Mouse (Mus musculus): Measurements from ENCODE around the gene Dync1li1. TPM values are rescaled to one million over a fixed set of nuclear protein-coding genes. Genes with fewer than 3 reads are reported as not detected.

Gene Dync1li1
- polyA plus RNA-seq, 1 experiment from 2014 or later, result 84.0 TPM

- no peak overlapping the region for H3K4me2 ChIP-seq (ENCODE audit: low read depth, low read length, severe bottlenecking)
- no peaks in the 10 kb centered on the region for H3K27me3 ChIP-seq (ENCODE audit: control insufficient read depth, insufficient read depth, low read length)
- no peak overlapping the region for H3K27ac ChIP-seq (ENCODE audit: low read depth, low read length)
- H3K4me3 ChIP-seq (ENCODE audit: low read depth, low read length), result no peak overlapping the region
- H3K36me3 ChIP-seq (ENCODE audit: control insufficient read depth, insufficient read depth, low read length), result no peaks in the 10 kb centered on the region; the same call in 1 of the 2 replicates
- WGBS, result 84% methylated on average over 4 of the region's 4 CpGs
- ATAC-seq (replicated peaks; ENCODE audit: low FRiP score), result no peak
- no peaks in the 10 kb centered on the region for H3K9me3 ChIP-seq (ENCODE audit: control insufficient read depth, low read length)
- H3K9ac ChIP-seq (ENCODE audit: low read length), result no peak overlapping the region
- H3K4me1 ChIP-seq (replicated peaks; ENCODE audit: control insufficient read depth, insufficient read depth, low read length), result no peaks in the 10 kb centered on the region
- no peak for DNase-seq (ENCODE audit: low spot score)
These were observed 56.6 kb downstream of the Dync1li1 start for GRCm38 (mm10) chr9:114745163-114745562.

GRCm38 (mm10) chr9:114745654-114746053 is 57.1 kb downstream of the Dync1li1 start:
- Histone ChIP-seq H3K9ac (ENCODE audit: low read length) (no peak overlapping the region), H3K9me3 (ENCODE audit: control insufficient read depth, low read length) (no peaks in the 10 kb centered on the region), H3K27me3 (ENCODE audit: control insufficient read depth, insufficient read depth, low read length) (no peaks in the 10 kb centered on the region), H3K4me3 (ENCODE audit: low read depth, low read length) (no peak overlapping the region), H3K27ac (ENCODE audit: low read depth, low read length) (no peak overlapping the region), H3K4me2 (ENCODE audit: low read depth, low read length, severe bottlenecking) (no peak overlapping the region), H3K36me3 (ENCODE audit: control insufficient read depth, insufficient read depth, low read length) (no peaks in the 10 kb centered on the region; the same call in 1 of the 2 replicates), H3K4me1 (replicated peaks; ENCODE audit: control insufficient read depth, insufficient read depth, low read length) (no peaks in the 10 kb centered on the region)
- ATAC-seq (replicated peaks; ENCODE audit: low FRiP score) (no peak), DNase-seq (ENCODE audit: low spot score) (no peak)
- WGBS, result 82% methylated on average over 4 of the region's 4 CpGs

GRCm38 (mm10) chr9:114747012-114747411 is 58.4 kb downstream of the Dync1li1 start:
- H3K27me3 ChIP-seq (ENCODE audit: control insufficient read depth, insufficient read depth, low read length), result no peaks in the 10 kb centered on the region
- no peak overlapping the region for H3K27ac ChIP-seq (ENCODE audit: low read depth, low read length)
- no peaks in the 10 kb centered on the region for H3K9me3 ChIP-seq (ENCODE audit: control insufficient read depth, low read length)
- H3K9ac ChIP-seq (ENCODE audit: low read length), result no peak overlapping the region
- H3K4me2 ChIP-seq (ENCODE audit: low read depth, low read length, severe bottlenecking), result no peak overlapping the region
- no peaks in the 10 kb centered on the region; the same call in 1 of the 2 replicates for H3K36me3 ChIP-seq (ENCODE audit: control insufficient read depth, insufficient read depth, low read length)
- WGBS, result 87% methylated on average over 10 of the region's 10 CpGs
- H3K4me3 ChIP-seq (ENCODE audit: low read depth, low read length), result no peak overlapping the region
- DNase-seq (ENCODE audit: low spot score) (no peak), ATAC-seq (replicated peaks; ENCODE audit: low FRiP score) (no peak)
- H3K4me1 ChIP-seq (replicated peaks; ENCODE audit: control insufficient read depth, insufficient read depth, low read length), result no peaks in the 10 kb centered on the region

DNA sequence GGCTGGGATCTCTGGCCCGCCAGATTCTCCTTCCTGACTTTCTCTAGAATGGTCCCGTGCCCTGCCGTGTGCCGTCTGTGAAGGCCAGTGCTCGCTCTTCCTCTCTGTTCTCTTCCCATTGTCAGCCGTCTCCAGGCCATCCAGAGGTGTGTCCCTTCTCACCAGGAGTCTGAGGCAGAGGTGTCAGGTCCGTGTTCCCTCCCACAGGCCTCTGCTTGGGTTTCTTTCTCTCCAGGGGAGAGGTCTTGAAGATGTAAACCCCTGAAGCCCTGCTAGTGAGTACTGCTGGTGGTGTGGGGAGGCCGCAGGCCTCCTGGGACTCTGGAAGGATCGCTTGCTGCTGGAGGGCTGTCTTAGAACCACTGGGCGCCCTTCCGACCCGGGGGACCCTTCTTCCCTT is 58.9 kb downstream of the Dync1li1 start:
- Histone ChIP-seq H3K36me3 (ENCODE audit: control insufficient read depth, insufficient read depth, low read length) (no peaks in the 10 kb centered on the region; the same call in 1 of the 2 replicates), H3K9ac (ENCODE audit: low read length) (no peak overlapping the region), H3K4me2 (ENCODE audit: low read depth, low read length, severe bottlenecking) (no peak overlapping the region), H3K4me1 (replicated peaks; ENCODE audit: control insufficient read depth, insufficient read depth, low read length) (no peaks in the 10 kb centered on the region), H3K27me3 (ENCODE audit: control insufficient read depth, insufficient read depth, low read length) (no peaks in the 10 kb centered on the region), H3K9me3 (ENCODE audit: control insufficient read depth, low read length) (no peaks in the 10 kb centered on the region), H3K27ac (ENCODE audit: low read depth, low read length) (no peak overlapping the region), H3K4me3 (ENCODE audit: low read depth, low read length) (no peak overlapping the region)
- WGBS, result 90% methylated on average over 12 of the region's 12 CpGs
- ATAC-seq (replicated peaks; ENCODE audit: low FRiP score) (no peak), DNase-seq (ENCODE audit: low spot score) (no peak)

DNA sequence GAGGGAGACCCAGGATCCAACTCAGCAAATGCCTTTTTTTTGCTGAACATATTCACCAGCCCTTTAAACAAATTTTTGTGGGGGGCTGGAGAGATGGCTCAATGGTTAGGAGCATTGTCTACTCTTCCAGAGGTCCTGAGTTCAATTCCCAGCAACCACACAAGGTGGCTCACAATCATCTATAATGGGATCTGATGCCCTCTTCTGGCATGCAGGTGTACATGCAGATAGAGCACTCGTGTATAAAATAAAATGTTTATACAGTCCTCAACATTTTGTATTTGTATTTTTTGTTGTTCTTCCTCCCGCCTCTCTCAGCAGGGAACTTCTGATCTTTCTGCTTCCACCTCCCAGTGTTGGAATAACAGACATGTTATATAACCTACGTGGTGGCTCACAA is 63.0 kb downstream of the Dync1li1 start:
- ATAC-seq (replicated peaks; ENCODE audit: low FRiP score) (no peak), DNase-seq (ENCODE audit: low spot score) (no peak)
- Histone ChIP-seq H3K36me3 (ENCODE audit: control insufficient read depth, insufficient read depth, low read length) (no peaks in the 10 kb centered on the region; the same call in 1 of the 2 replicates), H3K9me3 (ENCODE audit: control insufficient read depth, low read length) (no peaks in the 10 kb centered on the region), H3K4me2 (ENCODE audit: low read depth, low read length, severe bottlenecking) (no peak overlapping the region), H3K4me3 (ENCODE audit: low read depth, low read length) (no peak overlapping the region), H3K27ac (ENCODE audit: low read depth, low read length) (no peak overlapping the region), H3K9ac (ENCODE audit: low read length) (no peak overlapping the region), H3K27me3 (ENCODE audit: control insufficient read depth, insufficient read depth, low read length) (no peaks in the 10 kb centered on the region), H3K4me1 (replicated peaks; ENCODE audit: control insufficient read depth, insufficient read depth, low read length) (no peaks in the 10 kb centered on the region)
- 84% methylated on average over 3 of the region's 3 CpGs for WGBS

DNA sequence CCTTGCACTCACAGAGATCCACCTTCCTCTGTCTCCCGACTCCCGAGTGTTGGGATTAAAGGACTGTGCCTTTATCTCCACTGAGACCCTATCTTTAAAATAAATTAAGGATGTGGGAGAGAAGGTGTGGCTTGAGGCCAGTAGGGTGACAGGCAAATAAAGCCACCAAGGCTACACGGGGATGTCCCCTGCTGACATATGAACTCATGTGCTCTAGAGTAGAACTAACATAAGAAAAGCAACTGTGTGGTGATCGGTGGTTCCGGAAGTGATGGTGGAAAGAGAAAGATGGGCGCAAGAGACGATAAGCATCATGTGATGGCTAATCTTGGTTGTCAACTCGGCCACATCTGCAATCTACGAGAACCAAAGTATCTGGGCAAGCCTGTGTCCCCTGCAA is 63.7 kb downstream of the Dync1li1 start:
- Histone ChIP-seq H3K27ac (ENCODE audit: low read depth, low read length) (no peak overlapping the region), H3K9ac (ENCODE audit: low read length) (no peak overlapping the region), H3K27me3 (ENCODE audit: control insufficient read depth, insufficient read depth, low read length) (no peaks in the 10 kb centered on the region), H3K4me2 (ENCODE audit: low read depth, low read length, severe bottlenecking) (peak overlapping the region; percentile 85; the same call in 1 of the 2 replicates), H3K4me1 (replicated peaks; ENCODE audit: control insufficient read depth, insufficient read depth, low read length) (no peaks in the 10 kb centered on the region), H3K4me3 (ENCODE audit: low read depth, low read length) (no peak overlapping the region), H3K36me3 (ENCODE audit: control insufficient read depth, insufficient read depth, low read length) (no peaks in the 10 kb centered on the region; the same call in 1 of the 2 replicates), H3K9me3 (ENCODE audit: control insufficient read depth, low read length) (no peaks in the 10 kb centered on the region)
- DNase-seq (ENCODE audit: low spot score) (no peak), ATAC-seq (replicated peaks; ENCODE audit: low FRiP score) (no peak)
- WGBS, result 75% methylated on average over 9 of the region's 9 CpGs

- Histone ChIP-seq H3K27me3 (ENCODE audit: control insufficient read depth, insufficient read depth, low read length) (no peaks in the 10 kb centered on the region), H3K27ac (ENCODE audit: low read depth, low read length) (peak overlapping the region; percentile 25; the same call in 1 of the 2 replicates), H3K9ac (ENCODE audit: low read length) (peak overlapping the region; percentile 67), H3K36me3 (ENCODE audit: control insufficient read depth, insufficient read depth, low read length) (no peaks in the 10 kb centered on the region; the same call in 1 of the 2 replicates), H3K4me1 (replicated peaks; ENCODE audit: control insufficient read depth, insufficient read depth, low read length) (no peaks in the 10 kb centered on the region), H3K4me3 (ENCODE audit: low read depth, low read length) (peak overlapping the region; percentile 43), H3K9me3 (ENCODE audit: control insufficient read depth, low read length) (no peaks in the 10 kb centered on the region), H3K4me2 (ENCODE audit: low read depth, low read length, severe bottlenecking) (peak overlapping the region; percentile 85)
- DNase-seq (ENCODE audit: low spot score) (peak; percentile 93), ATAC-seq (replicated peaks; ENCODE audit: low FRiP score) (peak; percentile 90)
- 8% methylated on average over 36 of the region's 36 CpGs for WGBS
These were observed 64.4 kb downstream of the Dync1li1 start for GRCm38 (mm10) chr9:114752863-114753484.

GRCm38 (mm10) chr9:114758272-114758671 is 69.7 kb downstream of the Dync1li1 start:
- H3K36me3 ChIP-seq (ENCODE audit: control insufficient read depth, insufficient read depth, low read length), result no peaks in the 10 kb centered on the region
- no peak overlapping the region for H3K4me3 ChIP-seq (ENCODE audit: low read depth, low read length)

GRCm38 (mm10) chr9:114758801-114759200 is 70.2 kb downstream of the Dync1li1 start:
- Histone ChIP-seq H3K4me2 (ENCODE audit: low read depth, low read length, severe bottlenecking) (no peak overlapping the region), H3K4me3 (ENCODE audit: low read depth, low read length) (no peak overlapping the region), H3K27me3 (ENCODE audit: control insufficient read depth, insufficient read depth, low read length) (no peaks in the 10 kb centered on the region), H3K27ac (ENCODE audit: low read depth, low read length) (no peak overlapping the region), H3K4me1 (replicated peaks; ENCODE audit: control insufficient read depth, insufficient read depth, low read length) (no peaks in the 10 kb centered on the region), H3K9me3 (ENCODE audit: control insufficient read depth, low read length) (no peaks in the 10 kb centered on the region), H3K36me3 (ENCODE audit: control insufficient read depth, insufficient read depth, low read length) (no peaks in the 10 kb centered on the region), H3K9ac (ENCODE audit: low read length) (no peak overlapping the region)
- WGBS, result 91% methylated on average over 5 of the region's 5 CpGs
- ATAC-seq (replicated peaks; ENCODE audit: low FRiP score) (no peak), DNase-seq (ENCODE audit: low spot score) (no peak)

More at GRCm38 (mm10) chr9:114758272-114758671, 69.7 kb downstream of the Dync1li1 start:
- no peak overlapping the region for H3K9ac ChIP-seq (ENCODE audit: low read length)
- no peaks in the 10 kb centered on the region for H3K27me3 ChIP-seq (ENCODE audit: control insufficient read depth, insufficient read depth, low read length)
- H3K9me3 ChIP-seq (ENCODE audit: control insufficient read depth, low read length), result no peaks in the 10 kb centered on the region
- H3K4me2 ChIP-seq (ENCODE audit: low read depth, low read length, severe bottlenecking), result no peak overlapping the region
- ATAC-seq (replicated peaks; ENCODE audit: low FRiP score), result no peak
- DNase-seq (ENCODE audit: low spot score), result no peak
- H3K27ac ChIP-seq (ENCODE audit: low read depth, low read length), result no peak overlapping the region
- WGBS, result 80% methylated on average over 7 of the region's 7 CpGs
- no peaks in the 10 kb centered on the region for H3K4me1 ChIP-seq (replicated peaks; ENCODE audit: control insufficient read depth, insufficient read depth, low read length)
